Mouse (Mus musculus) olfactory bulb, adult 2 months (tissue): ENCODE data around the gene Tas2r118.

Experiments
- CTCF ChIP-seq: fragments of 200-500 bp; IDR thresholded peaks from 2 replicates; pipeline ENCODE4 v1.5.1; 2012; ENCODE audit warnings: low read depth, mild to moderate bottlenecking, low read length, moderate library complexity; ENCODE audit not compliant: insufficient read depth
- POLR2A ChIP-seq: fragments of 200-500 bp; IDR thresholded peaks from 2 replicates; pipeline ENCODE4 v1.6.1; 2012; ENCODE audit warnings: mild to moderate bottlenecking, low read depth, low read length, moderate library complexity; ENCODE audit not compliant: insufficient read depth

- TF ChIP-seq POLR2A (no peak), CTCF (no peak)
Observed at GRCm38 (mm10) chr6:23986293-23986692, 16.4 kb upstream of the Tas2r118 start.
